Mouse (Mus musculus) embryonic facial prominence, embryonic 12.5 days (tissue): ENCODE results near the gene Tmem119. TPM values are rescaled to one million over a fixed set of nuclear protein-coding genes. Genes with fewer than 3 reads are reported as not detected.

ENCODE experiments used
- ATAC-seq: fragments of 200-750 bp; cut with Nextera tagmentation; 2 replicates; pipeline ENCODE4 v1.8.0; 2017; ENCODE audit not compliant: insufficient number of reproducible peaks, insufficient read depth, low FRiP score, low TSS enrichment
- H3K27ac ChIP-seq: fragments of 300-500 bp; sonication (generic); 2 replicates; pipeline ENCODE4 v1.5.1; 2016; ENCODE audit warnings: mild to moderate bottlenecking
- H3K27me3 ChIP-seq: fragments of 300-500 bp; sonication (generic); 2 replicates; pipeline ENCODE4 v1.6.1; 2016; ENCODE audit warnings: mild to moderate bottlenecking, moderate library complexity
- H3K36me3 ChIP-seq: fragments of 300-500 bp; sonication (generic); 2 replicates; pipeline ENCODE4 v1.6.1; 2016; ENCODE audit warnings: mild to moderate bottlenecking
- H3K4me1 ChIP-seq: fragments of 300-500 bp; sonication (generic); 2 replicates; pipeline ENCODE4 v1.6.1; 2016
- H3K4me2 ChIP-seq: fragments of 300-500 bp; sonication (generic); replicated peaks from 2 replicates; pipeline ENCODE4 v1.6.1; 2016; ENCODE audit warnings: mild to moderate bottlenecking, moderate library complexity
- H3K4me3 ChIP-seq: fragments of 300-500 bp; sonication (generic); 2 replicates; pipeline ENCODE4 v1.5.1; 2016; ENCODE audit warnings: mild to moderate bottlenecking
- H3K9ac ChIP-seq: fragments of 300-500 bp; sonication (generic); 2 replicates; pipeline ENCODE4 v1.6.1; 2016; ENCODE audit warnings: mild to moderate bottlenecking, moderate library complexity
- H3K9me3 ChIP-seq: fragments of 300-500 bp; sonication (generic); 2 replicates; pipeline ENCODE4 v1.6.1; 2016; ENCODE audit warnings: mild to moderate bottlenecking, moderate library complexity
- WGBS: fragments of 180-500 bp; shearing (Covaris S2); methylation state at CpG from one replicate; pipeline ENCODE4 v1.1.7; 2016; 5-methylcytosine and 5-hydroxymethylcytosine counted together
- polyA plus RNA-seq: library from polyadenylated mRNA; unstranded; fragments of >200 nt; fragmentation: Nextera tagmentation; extraction: Ambion mirVana; gene quantifications from 2 replicates; pipeline ENCODE4 v1.2.1, GENCODE M21; 2016

Gene Tmem119
- polyA plus RNA-seq, 1 experiment from 2014 or later: 116 TPM

- Histone ChIP-seq H3K36me3 (no peaks in the 10 kb centered on the region), H3K27me3 (no peaks in the 10 kb centered on the region), H3K4me1 (peaks cover 2% of the 10 kb centered on the region; the same call in 1 of the 2 replicates), H3K4me2 (no peak overlapping the region), H3K9me3 (no peaks in the 10 kb centered on the region), H3K9ac (no peak overlapping the region), H3K4me3 (no peak overlapping the region), H3K27ac (no peak overlapping the region)
- 67% methylated on average over 16 of the region's 16 CpGs for WGBS
- ATAC-seq: no peak
Measured at GRCm38 (mm10) chr5:113833316-113833947, 33.1 kb upstream of the Tmem119 start.

GRCm38 (mm10) chr5:113832490-113832901, 32.2 kb upstream of the Tmem119 start, which contains the start of gene Selplg:
Gene Selplg (minus strand): TSS chr5:113832644.
- H3K9ac ChIP-seq: no peak within 1 kb of the TSS
- no peaks in the 10 kb centered on the region for H3K9me3 ChIP-seq
- no peak within 1 kb of the TSS for H3K4me3 ChIP-seq
- H3K4me1 ChIP-seq: peaks cover 2% of the 10 kb centered on the region; the same call in 1 of the 2 replicates
- WGBS: 41% methylated on average over 8 of the region's 8 CpGs
- no peak within 1 kb of the TSS for H3K4me2 ChIP-seq
- no peak within 1 kb of the TSS for H3K27ac ChIP-seq
- no peak for ATAC-seq
- H3K36me3 ChIP-seq: no peaks in the 10 kb centered on the region
- H3K27me3 ChIP-seq: no peaks in the 10 kb centered on the region

- 0 out of 2 replicates have a peak, but pooled peaks have one; percentile 28 for ATAC-seq
- no peak overlapping the region for H3K4me3 ChIP-seq
- H3K36me3 ChIP-seq: no peaks in the 10 kb centered on the region
- no peak overlapping the region for H3K4me2 ChIP-seq
- H3K27me3 ChIP-seq: no peaks in the 10 kb centered on the region
- no peak overlapping the region for H3K9ac ChIP-seq
- H3K4me1 ChIP-seq: peaks cover 2% of the 10 kb centered on the region; the same call in 1 of the 2 replicates
- H3K9me3 ChIP-seq: no peaks in the 10 kb centered on the region
- no peak overlapping the region for H3K27ac ChIP-seq
- 73% methylated on average over 3 of the region's 3 CpGs for WGBS
Measured at GRCm38 (mm10) chr5:113831741-113832140, 31.4 kb upstream of the Tmem119 start.

- H3K9ac ChIP-seq: no peak overlapping the region
- H3K27ac ChIP-seq: no peak overlapping the region
- H3K9me3 ChIP-seq: no peaks in the 10 kb centered on the region
- H3K36me3 ChIP-seq: no peaks in the 10 kb centered on the region
- 92% methylated on average over 5 of the region's 5 CpGs for WGBS
- no peaks in the 10 kb centered on the region for H3K27me3 ChIP-seq
- ATAC-seq: no peak
- peaks cover 2% of the 10 kb centered on the region; the same call in 1 of the 2 replicates for H3K4me1 ChIP-seq
- no peak overlapping the region for H3K4me3 ChIP-seq
- H3K4me2 ChIP-seq: no peak overlapping the region
Measured at GRCm38 (mm10) chr5:113830796-113831195, 30.5 kb upstream of the Tmem119 start.

GRCm38 (mm10) chr5:113830292-113830643, 30.0 kb upstream of the Tmem119 start:
- no peak overlapping the region for H3K27ac ChIP-seq
- no peaks in the 10 kb centered on the region for H3K27me3 ChIP-seq
- no peaks in the 10 kb centered on the region for H3K9me3 ChIP-seq
- 63% methylated on average over 10 of the region's 10 CpGs for WGBS
- H3K9ac ChIP-seq: no peak overlapping the region
- peaks cover 2% of the 10 kb centered on the region; the same call in 1 of the 2 replicates for H3K4me1 ChIP-seq
- ATAC-seq: no peak
- no peak overlapping the region for H3K4me2 ChIP-seq
- no peaks in the 10 kb centered on the region for H3K36me3 ChIP-seq
- no peak overlapping the region for H3K4me3 ChIP-seq

- Histone ChIP-seq H3K4me2 (no peak overlapping the region), H3K36me3 (no peaks in the 10 kb centered on the region), H3K4me3 (no peak overlapping the region), H3K9me3 (no peaks in the 10 kb centered on the region), H3K27me3 (no peaks in the 10 kb centered on the region), H3K9ac (no peak overlapping the region), H3K27ac (no peak overlapping the region), H3K4me1 (peaks cover 2% of the 10 kb centered on the region; the same call in 1 of the 2 replicates)
- 77% methylated on average over 7 of the region's 7 CpGs for WGBS
- no peak for ATAC-seq
Measured at GRCm38 (mm10) chr5:113829566-113830291, 29.4 kb upstream of the Tmem119 start.

GRCm38 (mm10) chr5:113828481-113828880, 28.2 kb upstream of the Tmem119 start:
- H3K27ac ChIP-seq: no peak overlapping the region
- H3K4me3 ChIP-seq: no peak overlapping the region
- H3K9ac ChIP-seq: no peak overlapping the region
- no peaks in the 10 kb centered on the region for H3K36me3 ChIP-seq
- H3K27me3 ChIP-seq: no peaks in the 10 kb centered on the region
- no peaks in the 10 kb centered on the region for H3K9me3 ChIP-seq
- H3K4me1 ChIP-seq: peaks cover 2% of the 10 kb centered on the region; the same call in 1 of the 2 replicates
- 56% methylated on average over 7 of the region's 7 CpGs for WGBS
- H3K4me2 ChIP-seq: no peak overlapping the region
- ATAC-seq: no peak

GRCm38 (mm10) chr5:113827991-113828411, 27.7 kb upstream of the Tmem119 start:
- Histone ChIP-seq H3K4me2 (no peak overlapping the region), H3K27me3 (no peaks in the 10 kb centered on the region), H3K36me3 (no peaks in the 10 kb centered on the region), H3K4me3 (no peak overlapping the region), H3K27ac (no peak overlapping the region), H3K9me3 (no peaks in the 10 kb centered on the region), H3K9ac (no peak overlapping the region), H3K4me1 (peaks cover 2% of the 10 kb centered on the region; the same call in 1 of the 2 replicates)
- no peak for ATAC-seq
- WGBS: 50% methylated on average over 4 of the region's 4 CpGs

GRCm38 (mm10) chr5:113826619-113827018, 26.3 kb upstream of the Tmem119 start:
- Histone ChIP-seq H3K36me3 (no peaks in the 10 kb centered on the region), H3K9me3 (no peaks in the 10 kb centered on the region), H3K27me3 (no peaks in the 10 kb centered on the region), H3K4me2 (no peak overlapping the region), H3K9ac (no peak overlapping the region), H3K27ac (no peak overlapping the region), H3K4me3 (no peak overlapping the region), H3K4me1 (0 out of 2 replicates have a peak, but pooled peaks cover 2% of the 10 kb centered on the region)
- ATAC-seq: no peak
- WGBS: 90% methylated on average over 4 of the region's 4 CpGs

- no peaks in the 10 kb centered on the region for H3K36me3 ChIP-seq
- WGBS: 83% methylated on average over 7 of the region's 7 CpGs
- H3K9ac ChIP-seq: no peak overlapping the region
- ATAC-seq: no peak
- H3K27ac ChIP-seq: no peak overlapping the region
- H3K9me3 ChIP-seq: no peaks in the 10 kb centered on the region
- no peak overlapping the region for H3K4me2 ChIP-seq
- H3K4me1 ChIP-seq: 0 out of 2 replicates have a peak, but pooled peaks cover 2% of the 10 kb centered on the region
- H3K4me3 ChIP-seq: no peak overlapping the region
- no peaks in the 10 kb centered on the region for H3K27me3 ChIP-seq
Measured at GRCm38 (mm10) chr5:113825558-113825957, 25.2 kb upstream of the Tmem119 start.

- H3K27ac ChIP-seq: no peak overlapping the region
- H3K4me2 ChIP-seq: no peak overlapping the region
- H3K4me1 ChIP-seq: no peaks in the 10 kb centered on the region
- no peak for ATAC-seq
- no peak overlapping the region for H3K4me3 ChIP-seq
- H3K36me3 ChIP-seq: no peaks in the 10 kb centered on the region
- H3K9ac ChIP-seq: no peak overlapping the region
- H3K9me3 ChIP-seq: no peaks in the 10 kb centered on the region
- 86% methylated on average over 4 of the region's 4 CpGs for WGBS
- no peaks in the 10 kb centered on the region for H3K27me3 ChIP-seq
Measured at GRCm38 (mm10) chr5:113824228-113824627, 23.9 kb upstream of the Tmem119 start.

GRCm38 (mm10) chr5:113818572-113818971, 18.3 kb upstream of the Tmem119 start:
- WGBS: 69% methylated on average over 14 of the region's 14 CpGs
- Histone ChIP-seq H3K4me3 (no peak overlapping the region), H3K27ac (no peak overlapping the region), H3K27me3 (no peaks in the 10 kb centered on the region), H3K4me1 (peaks cover 3% of the 10 kb centered on the region; the same call in 1 of the 2 replicates), H3K4me2 (no peak overlapping the region), H3K36me3 (no peaks in the 10 kb centered on the region), H3K9me3 (no peaks in the 10 kb centered on the region), H3K9ac (no peak overlapping the region)
- no peak for ATAC-seq
